Mouse (Mus musculus): ENCODE results near the gene Ppp1r1a. TPM values are rescaled to one million over a fixed set of nuclear protein-coding genes. Genes with fewer than 3 reads are reported as not detected.

Gene Ppp1r1a
- polyA plus RNA-seq, 1 experiment = 3.0 TPM

GRCm38 (mm10) chr15:103488336-103488735 lies 49.5 kb downstream of the Ppp1r1a start:
- TF ChIP-seq CTCF (IDR thresholded peaks at IDR 0.05; ENCODE audit: control insufficient read depth, insufficient read depth, low read length) (no peak), POLR2A (IDR thresholded peaks at IDR 0.05; ENCODE audit: borderline replicate concordance, control insufficient read depth, low read depth, low read length) (no peak)
- Histone ChIP-seq H3K4me1 (ENCODE audit: control insufficient read depth, insufficient read depth, low read length) (no peaks in the 10 kb centered on the region), H3K27ac (ENCODE audit: control insufficient read depth, insufficient read depth, low read depth, low read length, poor library complexity) (no peak overlapping the region), H3K4me3 (replicated peaks; ENCODE audit: control insufficient read depth, low read depth, low read length) (no peak overlapping the region)
- 84% methylated on average over 4 of the region's 4 CpGs for WGBS

- no peak for TF ChIP-seq CTCF (IDR thresholded peaks at IDR 0.05; ENCODE audit: control insufficient read depth, insufficient read depth, low read length)
- WGBS = 37% methylated on average over 1 of the region's 1 CpGs
- Histone ChIP-seq H3K4me1 (ENCODE audit: control insufficient read depth, insufficient read depth, low read length) (no peaks in the 10 kb centered on the region), H3K27ac (ENCODE audit: control insufficient read depth, insufficient read depth, low read depth, low read length, poor library complexity) (no peak overlapping the region), H3K4me3 (replicated peaks; ENCODE audit: control insufficient read depth, low read depth, low read length) (no peak overlapping the region)
These were observed 51.1 kb downstream of the Ppp1r1a start for GRCm38 (mm10) chr15:103486658-103487057.

- WGBS = 82% methylated on average over 3 of the region's 3 CpGs
- Histone ChIP-seq H3K4me1 (ENCODE audit: control insufficient read depth, insufficient read depth, low read length) (no peaks in the 10 kb centered on the region), H3K4me3 (replicated peaks; ENCODE audit: control insufficient read depth, low read depth, low read length) (no peak overlapping the region), H3K27ac (ENCODE audit: control insufficient read depth, insufficient read depth, low read depth, low read length, poor library complexity) (no peak overlapping the region)
- TF ChIP-seq POLR2A (IDR thresholded peaks at IDR 0.05; ENCODE audit: borderline replicate concordance, control insufficient read depth, low read depth, low read length) = no peak
- no peak for TF ChIP-seq CTCF (IDR thresholded peaks at IDR 0.05; ENCODE audit: control insufficient read depth, insufficient read depth, low read length)
These were observed 52.7 kb downstream of the Ppp1r1a start for GRCm38 (mm10) chr15:103485106-103485505.

GRCm38 (mm10) chr15:103484490-103484889 lies 53.3 kb downstream of the Ppp1r1a start:
- 84% methylated on average over 2 of the region's 2 CpGs for WGBS
- Histone ChIP-seq H3K27ac (ENCODE audit: control insufficient read depth, insufficient read depth, low read depth, low read length, poor library complexity) (no peak overlapping the region), H3K4me3 (replicated peaks; ENCODE audit: control insufficient read depth, low read depth, low read length) (no peak overlapping the region), H3K4me1 (ENCODE audit: control insufficient read depth, insufficient read depth, low read length) (no peaks in the 10 kb centered on the region)
- no peak for TF ChIP-seq CTCF (IDR thresholded peaks at IDR 0.05; ENCODE audit: control insufficient read depth, insufficient read depth, low read length)
- TF ChIP-seq POLR2A (IDR thresholded peaks at IDR 0.05; ENCODE audit: borderline replicate concordance, control insufficient read depth, low read depth, low read length) = no peak

GRCm38 (mm10) chr15:103482488-103482887 lies 55.3 kb downstream of the Ppp1r1a start:
- Histone ChIP-seq H3K4me1 (ENCODE audit: control insufficient read depth, insufficient read depth, low read length) (no peaks in the 10 kb centered on the region), H3K27ac (ENCODE audit: control insufficient read depth, insufficient read depth, low read depth, low read length, poor library complexity) (no peak overlapping the region), H3K4me3 (replicated peaks; ENCODE audit: control insufficient read depth, low read depth, low read length) (no peak overlapping the region)
- TF ChIP-seq POLR2A (IDR thresholded peaks at IDR 0.05; ENCODE audit: borderline replicate concordance, control insufficient read depth, low read depth, low read length) = no peak
- no peak for TF ChIP-seq CTCF (IDR thresholded peaks at IDR 0.05; ENCODE audit: control insufficient read depth, insufficient read depth, low read length)
- 69% methylated on average over 1 of the region's 1 CpGs for WGBS

Other genes starting within 250 kb of the Ppp1r1a start
- gene Gpr84, start 227.4 kb downstream of the Ppp1r1a start, polyA plus RNA-seq (2011; ENCODE audit: insufficient read depth, insufficient read length, low replicate concordance, missing spikeins) = 1.5 and 2.3 TPM in 2 replicates
- gene Zfp385a, start 197.9 kb downstream of the Ppp1r1a start, polyA plus RNA-seq (2011; ENCODE audit: insufficient read depth, insufficient read length, low replicate concordance, missing spikeins) = 9.8 and 12.7 TPM in 2 replicates
- 7.3 and 23.1 TPM in 2 replicates for gene Itga5, start 171.2 kb downstream of the Ppp1r1a start, polyA plus RNA-seq (2011; ENCODE audit: insufficient read depth, insufficient read length, low replicate concordance, missing spikeins)
- gene Gtsf1, start 107.5 kb downstream of the Ppp1r1a start, polyA plus RNA-seq (2011; ENCODE audit: insufficient read depth, insufficient read length, low replicate concordance, missing spikeins) = 2.9 TPM in 1 of 2 replicates, not detected in the other
- gene Gtsf2, start 89.5 kb downstream of the Ppp1r1a start, polyA plus RNA-seq (2011; ENCODE audit: insufficient read depth, insufficient read length, low replicate concordance, missing spikeins) = not detected in 2 replicates
- gene Nckap1l, start 84.2 kb downstream of the Ppp1r1a start, polyA plus RNA-seq (2011; ENCODE audit: insufficient read depth, insufficient read length, low replicate concordance, missing spikeins) = 32.0 and 65.9 TPM in 2 replicates
- 15.2 and 32.6 TPM in 2 replicates for gene Pde1b, start 35.0 kb downstream of the Ppp1r1a start, polyA plus RNA-seq (2011; ENCODE audit: insufficient read depth, insufficient read length, low replicate concordance, missing spikeins)
- not detected in 2 replicates for gene Glycam1, start 27.1 kb upstream of the Ppp1r1a start, polyA plus RNA-seq (2011; ENCODE audit: insufficient read depth, insufficient read length, low replicate concordance, missing spikeins)
- gene Mucl1, start 217.5 kb upstream of the Ppp1r1a start, polyA plus RNA-seq (2011; ENCODE audit: insufficient read depth, insufficient read length, low replicate concordance, missing spikeins) = not detected in 2 replicates